Mouse (Mus musculus): ENCODE data around the gene Klhdc3.
A peak's percentile ranks its signal among the peaks of the same experiment; 100 is the strongest.

Klhdc3 gene

DNA sequence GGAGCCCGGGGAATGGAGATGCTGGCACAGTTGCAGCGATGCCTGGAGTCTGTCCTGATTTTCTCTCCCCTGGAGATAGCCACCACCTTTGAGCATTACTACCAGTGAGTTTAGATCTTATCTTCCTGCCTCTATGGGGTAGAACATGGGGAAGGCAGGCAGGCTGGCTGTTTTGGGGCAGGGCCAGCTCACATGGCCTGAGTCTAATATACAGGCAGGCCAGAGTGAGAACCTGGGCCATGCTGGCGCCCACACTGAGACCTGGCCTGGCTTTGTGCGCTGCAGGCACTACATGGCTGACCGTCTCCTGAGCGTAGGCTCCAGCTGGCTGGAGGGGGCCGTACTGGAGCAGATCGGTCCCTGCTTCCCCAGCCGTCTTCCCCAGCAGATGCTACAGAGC is 19.4 kb downstream of the Klhdc3 start:
- no peak for DNase-seq (ENCODE audit: low spot score in 2 of 2)

DNA sequence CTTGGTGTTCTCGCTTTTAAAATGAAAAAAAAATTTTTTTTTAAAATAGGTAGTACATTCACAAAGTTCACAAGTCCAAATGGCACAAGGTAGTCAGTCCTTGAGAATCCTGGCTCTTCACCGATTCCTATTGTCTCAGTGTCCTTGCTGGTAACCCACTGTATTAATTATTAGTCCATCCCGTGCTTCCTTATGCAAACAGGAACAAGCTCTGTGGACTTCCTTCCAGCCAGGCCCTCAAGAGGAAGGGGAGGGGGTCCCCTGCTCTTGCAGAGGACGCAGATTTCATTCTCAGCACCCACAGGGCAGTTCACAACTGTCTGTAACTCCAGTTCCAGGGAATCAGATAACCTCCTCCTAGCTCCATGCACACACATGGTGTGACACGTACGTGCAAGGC is 24.7 kb downstream of the Klhdc3 start:
- no peak for DNase-seq (ENCODE audit: low spot score in 2 of 2)

DNA sequence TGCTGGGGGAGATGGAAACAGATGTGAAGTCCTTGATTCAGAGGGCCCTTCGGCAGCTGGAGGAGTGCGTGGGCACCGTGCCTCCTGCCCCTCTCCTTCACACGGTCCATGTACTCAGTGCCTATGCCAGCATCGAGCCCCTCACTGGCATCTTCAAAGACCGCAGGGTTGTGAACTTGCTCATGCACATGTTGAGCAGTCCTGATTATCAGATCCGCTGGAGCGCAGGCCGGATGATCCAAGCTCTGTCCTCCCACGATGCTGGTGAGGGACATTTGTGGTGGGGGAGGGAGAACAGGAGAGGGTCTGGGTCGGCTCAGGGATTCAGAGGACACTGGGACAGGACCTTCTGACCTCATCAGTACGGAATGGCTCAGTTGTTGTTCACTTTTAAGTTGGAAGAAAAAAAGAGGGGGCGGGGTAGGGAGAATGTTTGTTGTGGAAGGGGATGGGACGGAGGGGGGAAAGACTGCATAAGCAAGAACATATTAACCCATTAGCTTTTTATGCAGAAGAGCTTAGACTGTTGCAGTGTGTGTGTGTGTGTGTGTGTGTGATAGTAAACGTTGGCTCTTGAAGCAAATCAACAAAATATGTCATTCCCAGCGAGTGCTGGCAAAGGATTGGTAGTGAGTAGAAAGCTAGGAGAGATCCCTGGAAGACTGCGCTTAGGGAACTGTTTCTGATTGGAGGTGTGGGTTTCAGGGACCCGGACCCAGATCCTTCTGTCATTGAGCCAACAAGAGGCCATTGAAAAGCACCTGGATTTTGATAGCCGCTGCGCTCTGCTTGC is 28.8 kb downstream of the Klhdc3 start:
- DNase-seq (ENCODE audit: low spot score in 2 of 2) = no peak

DNA sequence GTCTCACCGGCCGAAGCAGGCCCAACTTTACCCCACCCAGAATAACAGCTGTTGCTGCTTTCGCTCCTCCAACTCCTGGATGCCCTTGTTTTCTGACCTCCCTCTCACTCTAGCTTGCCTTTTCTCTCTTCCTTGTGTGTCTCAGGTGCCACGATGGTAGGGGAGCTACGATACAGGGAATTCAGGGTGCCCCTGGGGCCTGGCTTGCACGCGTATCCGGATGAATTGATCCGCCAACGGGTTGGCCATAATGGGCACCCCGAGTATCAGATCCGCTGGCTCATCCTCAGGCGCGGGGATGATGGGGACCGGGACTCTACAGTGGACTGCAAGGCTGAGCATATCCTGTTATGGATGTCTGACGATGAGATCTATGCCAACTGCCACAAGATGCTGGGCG is 29.4 kb downstream of the Klhdc3 start:
- DNase-seq (ENCODE audit: low spot score in 2 of 2) = no peak

DNA sequence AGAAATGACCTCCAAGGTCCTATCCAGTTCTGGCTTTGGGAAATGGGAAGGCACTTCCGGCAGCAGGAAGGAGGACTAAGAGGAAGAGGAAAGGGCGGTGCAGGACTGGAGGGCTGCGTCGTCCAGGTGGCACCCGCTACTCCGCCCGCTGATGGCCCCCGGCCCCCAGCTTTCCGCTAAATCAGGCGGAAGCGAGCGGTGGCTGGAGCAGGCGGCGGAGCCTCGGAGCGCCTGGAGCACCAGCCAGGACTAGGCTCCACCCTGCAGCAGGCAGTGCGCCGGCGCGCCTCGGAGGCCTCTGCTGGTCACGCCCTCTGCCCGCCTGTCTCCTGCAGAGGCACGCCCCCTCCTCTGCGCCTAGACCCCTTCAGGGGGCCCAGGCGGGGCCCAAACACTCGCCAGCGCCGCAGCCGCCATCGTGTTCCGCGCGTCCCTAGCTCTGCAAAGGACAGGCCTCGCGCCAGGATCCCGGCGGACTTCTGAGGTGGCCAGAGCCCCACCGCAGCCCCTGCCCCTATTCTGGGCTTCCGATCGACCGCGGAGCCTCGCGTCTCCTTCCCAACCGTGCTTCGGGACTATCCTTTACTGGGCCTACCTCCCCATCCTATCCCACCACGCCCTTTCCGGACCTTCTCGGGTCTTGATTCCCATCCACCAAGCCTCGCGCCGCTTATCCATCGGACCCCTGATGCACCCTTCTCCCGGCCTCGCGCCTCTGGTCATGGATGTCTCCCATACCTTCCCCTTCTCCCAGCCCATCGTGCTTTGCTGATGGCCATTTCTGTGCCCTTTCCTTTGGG is 30.3 kb downstream of the Klhdc3 start, which contains the start of gene Cul7:
Gene Cul7, plus strand, starts transcription at position 106 of the 800 bp plus-strand sequence.
- DNase-seq (ENCODE audit: low spot score in 2 of 2) = peak; percentile 92

DNA sequence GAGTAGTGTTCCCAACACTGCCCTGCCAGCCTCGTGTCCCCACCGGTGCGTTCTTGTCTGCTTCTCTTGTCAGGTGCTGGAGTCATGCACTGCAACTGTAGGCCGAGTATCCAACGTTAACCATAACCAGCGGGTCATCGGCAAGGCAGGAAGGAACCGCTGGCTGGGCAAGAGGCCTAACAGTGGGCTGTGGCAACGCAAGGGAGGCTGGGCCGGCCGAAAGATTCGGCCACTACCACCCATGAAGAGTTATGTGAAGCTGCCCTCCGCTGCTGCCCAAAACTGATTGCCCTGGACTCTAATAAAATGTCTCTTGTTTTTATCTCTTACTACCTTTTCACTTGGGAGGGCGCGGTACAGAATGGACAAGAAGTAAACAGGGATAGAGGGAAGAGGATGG is 30.9 kb downstream of the Klhdc3 start:
- DNase-seq (ENCODE audit: low spot score in 2 of 2) = no peak

DNA sequence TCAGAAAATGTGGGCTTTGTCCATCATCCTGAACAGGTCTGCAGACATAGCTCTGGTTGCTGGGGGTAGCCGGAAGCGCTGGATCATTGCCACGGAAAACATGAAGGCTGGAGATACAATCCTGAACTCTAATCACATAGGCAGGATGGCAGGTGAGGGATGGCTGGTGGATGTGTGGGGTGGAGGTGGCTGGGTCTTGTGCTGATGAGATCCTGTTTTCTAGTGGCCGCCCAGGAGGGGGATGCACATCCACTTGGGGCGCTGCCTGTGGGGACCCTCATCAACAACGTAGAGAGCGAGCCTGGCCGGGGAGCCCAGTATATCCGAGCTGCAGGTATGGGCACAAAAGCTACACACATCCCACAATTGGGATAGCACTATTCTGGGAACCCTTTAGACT is 32.3 kb downstream of the Klhdc3 start:
- no peak for DNase-seq (ENCODE audit: low spot score in 2 of 2)

DNA sequence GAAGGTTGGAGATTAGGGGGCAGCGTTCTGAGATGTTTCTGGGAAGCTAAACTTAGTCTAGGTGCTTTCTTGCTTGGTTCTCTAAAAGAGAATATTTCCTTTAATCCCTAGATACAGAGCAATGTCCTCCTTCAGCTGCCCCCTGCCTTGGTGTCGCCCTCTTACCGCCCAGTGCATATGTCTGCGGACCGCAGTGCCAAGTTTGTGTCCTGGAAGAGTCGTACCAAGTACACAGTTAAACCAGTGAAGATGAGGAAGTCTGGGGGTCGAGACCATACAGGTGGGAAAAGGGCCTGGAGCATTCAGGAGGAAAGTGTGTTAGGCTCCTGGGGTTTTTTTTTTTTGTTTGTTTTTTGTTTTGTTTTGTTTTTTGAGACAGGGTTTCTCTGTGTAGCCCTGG is 33.4 kb downstream of the Klhdc3 start:
- no peak for DNase-seq (ENCODE audit: low spot score in 2 of 2)

DNA sequence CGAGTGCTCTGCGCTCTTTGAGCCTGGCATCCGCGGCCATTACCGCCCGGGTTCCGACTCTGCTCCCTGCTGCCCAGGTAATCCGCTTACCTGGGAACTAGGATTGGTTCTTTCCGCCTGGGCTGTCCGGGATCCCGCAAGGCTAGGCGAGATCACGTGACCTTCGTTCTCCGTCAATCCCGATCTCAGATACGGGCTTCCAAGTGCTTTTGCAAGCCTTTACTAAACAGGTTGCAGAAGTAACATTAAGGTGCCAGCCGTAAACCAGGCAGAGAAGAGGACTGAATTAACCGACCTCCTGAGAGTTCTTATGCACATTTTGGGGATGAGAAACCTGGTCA is 34.4 kb downstream of the Klhdc3 start:
- DNase-seq (ENCODE audit: low spot score in 2 of 2) = no peak

DNA sequence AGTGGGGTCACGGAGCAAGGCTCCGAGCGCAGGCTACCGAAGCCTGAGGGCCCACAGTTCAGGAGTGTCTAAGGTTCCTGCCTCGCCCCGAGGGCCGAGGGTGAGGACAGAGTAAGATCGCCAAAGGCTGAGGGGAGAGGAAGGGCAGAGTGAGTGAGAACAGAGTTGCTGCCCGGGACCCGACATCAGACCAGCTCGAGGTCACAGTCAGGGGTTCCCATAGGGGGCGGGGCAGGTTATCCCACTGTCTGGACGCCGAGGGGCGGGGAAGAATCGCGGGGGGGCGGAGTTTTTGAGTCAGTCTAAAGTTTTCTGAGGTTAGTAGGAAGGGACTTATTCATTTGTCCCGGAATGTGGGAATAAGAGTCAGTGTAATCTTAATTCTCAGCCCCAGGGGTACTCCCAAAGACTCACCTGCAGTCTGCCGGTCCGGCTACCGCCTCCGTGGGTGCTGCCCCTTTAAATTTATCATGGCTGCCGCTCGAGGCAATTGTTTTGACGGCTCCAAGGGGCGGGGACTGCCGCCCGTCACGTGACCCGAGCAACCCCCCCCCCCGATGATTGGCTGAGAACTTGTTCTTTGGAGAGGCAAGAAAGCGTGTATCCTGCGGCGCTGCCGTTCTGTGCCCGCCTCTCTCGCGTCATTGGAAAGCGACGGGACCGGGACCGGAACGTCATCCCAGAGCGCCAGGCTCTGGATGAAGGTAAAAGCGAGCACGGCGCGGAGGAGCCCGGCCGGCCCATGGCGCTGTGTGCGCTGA is 35.0 kb downstream of the Klhdc3 start, which contains the start of the genes Klc4 and Mrpl2:
Gene Klc4, minus strand, starts transcription at position 462 of the 761 bp plus-strand sequence.
Gene Mrpl2, plus strand, starts transcription at position 669 of the 761 bp plus-strand sequence.
- peak; percentile 99 for DNase-seq (ENCODE audit: low spot score in 2 of 2)

DNA sequence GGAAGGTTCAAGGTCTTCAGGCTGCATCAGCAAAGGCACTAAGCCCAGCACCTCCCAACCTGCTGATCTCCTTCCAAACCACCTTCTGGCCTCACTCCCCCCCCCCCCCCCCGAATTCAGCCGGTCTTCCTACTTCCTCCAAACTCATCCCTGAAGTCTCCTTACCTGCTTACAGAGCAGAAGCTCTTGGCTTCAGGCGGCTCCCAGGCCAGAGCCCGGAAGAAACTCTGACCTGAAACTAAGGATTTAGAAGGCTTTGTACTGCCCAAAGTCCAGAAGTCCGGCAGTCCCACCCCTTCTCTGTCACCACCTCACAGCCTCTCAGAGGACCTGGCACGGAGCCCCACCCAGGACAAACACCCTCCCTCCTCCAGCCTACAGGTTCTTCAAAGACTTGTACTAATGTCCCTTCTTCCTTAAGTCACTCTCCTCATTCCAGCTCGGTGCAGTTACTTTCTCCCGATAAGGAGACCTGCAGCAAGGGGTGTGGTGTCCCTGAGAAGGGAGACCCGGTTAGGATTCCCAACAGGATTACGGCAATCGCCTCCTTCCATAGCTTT is 35.7 kb downstream of the Klhdc3 start:
- peak in 1 of 2 experiments; percentile 21 for DNase-seq (ENCODE audit: low spot score in 2 of 2)

DNA sequence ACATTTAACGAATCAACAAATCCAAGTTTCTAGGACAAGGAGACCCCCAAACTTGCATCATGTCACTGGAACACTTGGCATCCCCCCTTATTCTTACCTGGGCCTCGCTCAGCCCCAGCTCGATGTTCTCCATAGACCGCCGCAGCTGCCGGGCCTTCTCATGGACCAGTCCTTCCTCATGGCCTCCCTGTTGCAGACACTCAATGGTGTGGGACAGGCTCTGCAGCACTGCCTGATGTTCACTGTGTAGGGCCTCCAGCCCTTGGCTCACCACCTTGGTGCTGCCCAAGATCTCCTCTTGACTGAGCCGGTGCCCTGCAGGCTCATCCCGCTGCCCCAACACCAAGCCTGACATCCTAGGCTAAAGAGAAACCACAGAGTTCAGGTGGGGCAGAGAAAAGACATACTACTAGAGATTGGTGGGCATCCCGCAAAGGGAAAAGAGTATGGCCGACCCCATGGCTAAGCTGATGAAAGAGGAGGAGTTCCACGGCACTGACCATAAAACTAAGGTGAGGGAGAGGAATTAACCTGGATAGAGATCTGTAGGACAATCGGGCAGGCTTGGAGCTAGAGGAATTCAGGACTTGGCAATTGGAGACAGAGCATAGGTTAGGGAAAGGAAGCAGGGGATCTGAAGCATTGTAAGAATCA is 36.4 kb downstream of the Klhdc3 start:
- no peak for DNase-seq (ENCODE audit: low spot score in 2 of 2)

DNA sequence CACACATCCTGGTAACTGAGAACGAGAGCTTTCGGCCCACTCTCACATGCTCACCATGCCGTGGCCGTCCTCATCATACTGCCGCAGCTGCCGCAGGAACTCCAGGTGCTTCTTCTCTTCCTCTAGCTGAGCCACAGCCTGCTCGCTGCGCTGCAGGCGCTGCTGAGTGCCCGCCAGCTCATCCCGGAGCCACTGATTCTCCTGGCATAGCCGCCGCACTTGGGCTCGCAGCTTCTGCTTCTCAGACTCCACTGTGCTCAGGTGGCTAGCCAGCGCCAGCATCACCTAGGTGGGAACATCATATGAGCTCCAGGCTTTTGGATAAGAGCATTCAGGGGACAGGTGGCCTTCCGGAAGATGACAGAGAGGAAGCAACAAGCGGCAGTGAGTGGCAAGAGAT is 38.7 kb downstream of the Klhdc3 start:
- DNase-seq (ENCODE audit: low spot score in 2 of 2) = no peak

DNA sequence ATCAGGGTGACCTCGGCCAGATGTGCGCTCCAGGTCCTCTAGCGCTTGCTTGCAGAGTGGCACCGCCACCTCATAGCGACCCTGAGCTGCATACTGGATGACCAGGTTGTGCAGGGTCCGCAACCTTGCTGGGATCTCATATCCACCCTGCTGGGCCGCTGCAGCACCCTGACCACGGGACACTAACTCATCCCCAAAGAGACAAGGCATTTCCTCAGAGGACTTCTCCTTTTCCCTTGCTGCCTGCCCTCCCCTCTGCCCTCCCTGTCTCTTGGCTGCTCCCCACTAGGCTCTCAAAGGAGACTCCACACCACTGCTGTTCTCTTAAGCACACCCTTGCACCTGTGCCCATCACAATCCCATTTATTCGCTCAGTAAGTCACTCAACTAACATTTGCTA is 40.8 kb downstream of the Klhdc3 start:
- no peak for DNase-seq (ENCODE audit: low spot score in 2 of 2)

DNA sequence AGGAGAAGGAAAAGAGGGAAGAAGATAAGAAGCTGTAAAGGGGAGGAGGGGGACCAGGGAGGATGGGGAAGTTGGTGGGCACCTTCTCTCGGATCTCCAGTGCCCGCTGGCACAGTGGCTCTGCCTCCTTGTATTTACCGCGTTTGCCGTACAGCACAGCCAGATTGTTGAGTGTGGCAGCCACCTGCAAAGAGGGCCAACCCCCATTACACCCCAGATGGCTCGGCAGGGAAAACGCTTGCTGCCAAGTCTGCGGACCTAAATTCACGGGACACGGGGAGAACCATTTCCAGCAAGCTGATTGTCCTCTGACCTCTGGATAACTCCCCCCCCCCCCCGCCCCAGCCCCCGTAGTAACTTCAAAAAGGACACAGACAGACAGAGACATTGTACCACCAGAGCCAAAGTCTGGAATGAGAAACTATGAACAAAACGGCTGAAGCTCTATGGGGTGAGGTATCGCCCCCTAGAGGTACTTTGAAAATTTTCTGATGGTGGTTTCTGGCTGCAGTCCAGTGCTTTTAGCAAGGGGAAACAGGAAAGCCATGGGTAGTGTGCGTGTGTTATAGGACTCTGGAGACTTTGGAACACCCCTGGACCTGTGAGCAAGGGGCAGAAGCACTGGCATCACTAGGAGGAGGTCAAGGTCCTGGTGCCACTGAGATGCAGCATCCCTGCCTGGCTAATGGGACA is 43.7 kb downstream of the Klhdc3 start:
- peak in 1 of 2 experiments; percentile 56 for DNase-seq (ENCODE audit: low spot score in 2 of 2)

DNA sequence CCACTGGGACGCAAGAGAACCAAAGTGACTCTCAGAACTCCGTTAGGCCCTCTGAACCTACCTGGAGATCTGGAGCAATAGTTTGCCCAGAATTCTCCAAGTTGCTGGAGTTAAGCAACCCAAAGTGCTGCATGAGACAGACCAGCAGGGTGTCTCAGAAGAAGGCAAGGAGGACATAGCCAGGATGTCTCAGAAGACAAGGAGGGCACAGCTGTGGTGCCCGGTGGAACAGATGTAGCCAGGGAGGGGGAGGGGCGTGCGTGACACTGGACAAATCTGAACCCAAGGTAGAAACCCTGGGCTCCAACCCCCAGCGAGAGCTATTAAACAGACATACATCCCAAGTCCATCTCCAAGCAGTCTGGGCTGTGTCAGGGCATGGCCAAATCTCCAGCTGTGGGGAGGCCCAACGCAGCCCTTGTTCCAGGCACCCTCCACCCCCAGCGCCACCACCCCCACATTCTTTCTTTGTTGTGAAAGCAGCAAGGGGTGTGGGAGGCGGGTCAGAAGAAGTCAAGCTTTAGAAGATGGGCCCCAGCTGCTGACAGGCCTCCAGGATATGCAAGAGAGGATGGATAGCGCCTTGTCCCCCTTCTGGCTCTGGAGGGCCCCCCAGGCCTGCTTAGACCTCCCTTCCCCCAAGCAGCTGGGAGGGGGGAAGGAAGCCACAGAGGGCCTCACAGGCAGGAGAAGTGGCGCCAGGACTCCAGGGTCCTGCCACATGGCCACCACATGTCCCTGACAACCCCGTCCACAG is 50.9 kb downstream of the Klhdc3 start:
- peak; percentile 44 for DNase-seq (ENCODE audit: low spot score in 2 of 2)

DNA sequence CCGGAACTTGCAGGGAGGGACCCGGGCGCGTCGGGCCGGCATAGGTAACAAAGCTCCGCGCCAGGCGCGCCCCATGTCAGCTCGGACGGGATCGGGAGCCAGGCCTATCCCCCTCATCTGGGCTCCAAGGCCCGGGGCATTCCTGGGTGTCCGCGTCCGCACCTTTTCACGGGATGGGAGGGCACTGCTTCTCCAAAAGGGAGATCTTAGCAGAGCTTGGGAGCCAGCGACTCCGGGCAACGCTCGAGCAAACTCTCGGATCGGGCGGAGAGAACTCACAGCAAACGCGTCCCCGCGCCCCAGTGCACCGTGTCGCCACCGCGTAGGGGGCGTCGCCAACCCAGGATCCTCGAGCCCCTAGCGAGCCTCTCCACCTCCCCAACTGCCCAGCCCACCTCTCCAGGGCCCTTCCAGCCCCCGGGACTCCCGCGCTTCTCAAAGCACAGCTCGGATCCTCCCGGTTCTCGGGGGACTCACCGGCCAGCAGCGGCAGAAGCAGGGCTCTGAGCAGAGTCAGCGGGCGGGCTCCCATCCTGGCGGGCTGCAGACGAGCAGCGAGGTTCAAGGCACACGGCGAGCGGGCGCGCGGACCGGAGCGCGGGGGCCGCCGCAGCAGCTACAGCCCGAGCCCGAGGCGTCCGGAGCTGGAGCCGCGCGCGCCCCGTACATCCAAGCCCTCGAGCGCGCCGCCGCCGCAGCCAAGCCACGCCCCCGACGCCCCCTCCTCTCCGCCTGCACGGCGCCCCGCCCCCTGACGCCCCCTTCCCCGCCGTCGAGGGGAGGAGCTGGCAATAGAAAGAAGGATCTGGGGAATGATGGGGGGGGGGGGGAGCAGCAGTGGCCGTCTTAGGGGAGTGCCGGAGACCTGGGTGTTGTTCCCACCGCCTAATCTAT is 51.7 kb downstream of the Klhdc3 start, which contains the start of gene Ptk7:
Gene Ptk7, minus strand, starts transcription at position 714 of the 894 bp plus-strand sequence.
- DNase-seq (ENCODE audit: low spot score in 2 of 2) = peak; percentile 71 to 81

DNA sequence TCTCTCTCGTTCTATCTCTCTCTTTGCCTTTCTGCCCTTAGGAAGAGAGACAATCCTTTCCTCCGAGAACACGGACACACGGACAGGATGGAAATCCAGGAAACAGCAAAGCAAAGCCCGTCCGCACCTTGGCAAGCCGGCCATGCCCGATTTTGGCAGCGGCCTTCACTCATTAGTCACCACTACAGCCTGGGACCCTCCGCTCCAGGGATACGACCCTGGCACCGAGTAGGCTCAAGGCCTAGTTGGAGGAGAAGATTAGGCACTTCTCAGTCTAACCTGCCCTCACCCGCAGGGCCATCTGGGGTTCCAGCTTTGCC is 52.3 kb downstream of the Klhdc3 start:
- DNase-seq (ENCODE audit: low spot score in 2 of 2) = no peak

DNA sequence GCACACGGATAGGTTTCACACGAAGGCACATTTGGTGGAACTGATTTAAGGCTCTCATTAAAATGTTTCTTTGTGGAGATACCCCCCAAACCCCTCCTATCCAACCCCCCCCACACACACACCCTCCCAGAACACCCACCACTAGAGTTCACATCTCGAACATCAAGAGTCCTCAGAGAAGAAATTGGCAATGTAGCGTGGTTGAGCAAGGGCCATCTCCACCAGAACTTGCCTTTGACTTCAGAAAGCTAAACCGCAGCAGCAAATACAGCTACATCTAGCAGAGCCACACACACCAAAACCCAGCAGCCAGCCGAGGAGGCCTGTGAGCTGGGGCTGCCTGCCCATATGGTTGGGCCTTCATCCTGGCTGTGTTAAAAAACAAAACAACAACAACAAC is 53.3 kb downstream of the Klhdc3 start:
- DNase-seq (ENCODE audit: low spot score in 2 of 2) = no peak

Data from thymus, postnatal 10 days (tissue).